21 mouse cellular contexts compared by ENCODE assay signal in the genomic region with DNA sequence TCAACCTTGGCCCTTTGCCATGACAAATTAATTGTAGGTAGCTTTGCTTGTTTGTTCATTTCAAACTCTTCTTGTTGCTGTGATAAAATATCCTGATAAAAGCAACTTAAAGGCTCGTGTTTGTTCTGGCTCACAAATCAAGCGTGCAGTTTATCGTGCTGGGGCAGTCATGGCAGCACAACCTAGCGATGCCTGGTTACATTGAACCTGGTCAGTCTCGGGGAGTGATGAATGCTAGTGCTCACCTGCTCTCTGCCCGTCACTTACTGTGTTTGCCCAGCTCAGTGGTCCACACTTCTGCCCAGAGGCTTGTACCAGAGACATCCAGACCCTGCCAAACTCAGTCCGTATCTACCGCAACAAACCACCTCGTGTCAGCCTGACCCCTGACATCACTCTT.
"Had no signal": no experiment of that assay in that cellular context is flagged by ENCODE, and none has a peak within 500 bp of the region (broad histone marks: within the 10 kb centered on the region; RNA-seq: fewer than 3 reads in every experiment).

No protein-coding gene starts in this region.

- ATAC-seq: hindbrain, postnatal 0 days; intestine, embryonic 16.5 days; liver, embryonic 12.5 days had no signal

- H3K36me3 ChIP-seq: heart, embryonic 13.5 days; heart, embryonic 15.5 days; hindbrain, embryonic 13.5 days; hindbrain, embryonic 15.5 days; limb, embryonic 13.5 days; limb, embryonic 15.5 days; liver, embryonic 12.5 days had no signal

- H3K27ac ChIP-seq: heart, adult 2 months; heart, embryonic 13.5 days; heart, embryonic 15.5 days; hindbrain, embryonic 13.5 days; hindbrain, embryonic 15.5 days; hindbrain, postnatal 0 days; limb, embryonic 13.5 days; limb, embryonic 15.5 days; liver, embryonic 12.5 days; liver, embryonic 14.5 days had no signal

- H3K4me2 ChIP-seq: heart, embryonic 11.5 days; heart, embryonic 13.5 days; heart, embryonic 15.5 days; hindbrain, embryonic 13.5 days; hindbrain, embryonic 15.5 days; limb, embryonic 13.5 days; limb, embryonic 15.5 days; liver, embryonic 12.5 days had no signal

- H3K27me3 ChIP-seq: heart, embryonic 13.5 days; heart, embryonic 15.5 days; hindbrain, embryonic 13.5 days; hindbrain, embryonic 15.5 days; limb, embryonic 13.5 days; limb, embryonic 15.5 days; liver, embryonic 12.5 days had no signal

- H3K9me3 ChIP-seq: heart, embryonic 13.5 days; heart, embryonic 15.5 days; hindbrain, embryonic 13.5 days; hindbrain, embryonic 15.5 days; limb, embryonic 13.5 days; limb, embryonic 15.5 days; liver, embryonic 12.5 days had no signal

- DNase-seq: gastrocnemius, postnatal 14 days; gastrocnemius, postnatal 36 days; heart, adult 11 months; heart, adult 2 months; heart, postnatal 14 days; heart, postnatal 36 days; kidney, adult 9 months; layer of hippocampus, adult 9-11 months; layer of hippocampus, postnatal 36 days; left cerebral cortex, postnatal 4 days had no signal

- H3K4me1 ChIP-seq: heart, embryonic 13.5 days; heart, embryonic 15.5 days; hindbrain, embryonic 13.5 days; hindbrain, embryonic 15.5 days; limb, embryonic 13.5 days; limb, embryonic 15.5 days; liver, embryonic 12.5 days had no signal

- H3K4me3 ChIP-seq: heart, adult 2 months; heart, embryonic 13.5 days; heart, embryonic 15.5 days; hindbrain, embryonic 13.5 days; hindbrain, embryonic 15.5 days; limb, embryonic 13.5 days; limb, embryonic 15.5 days; liver, embryonic 12.5 days had no signal

- H3K9ac ChIP-seq: heart, embryonic 13.5 days; heart, embryonic 15.5 days; hindbrain, embryonic 13.5 days; hindbrain, embryonic 15.5 days; limb, embryonic 13.5 days; limb, embryonic 15.5 days; liver, embryonic 12.5 days; liver, embryonic 14.5 days had no signal
